Mouse (Mus musculus): Measurements from ENCODE around the gene Hic2. TPM values are rescaled to one million over a fixed set of nuclear protein-coding genes. Genes with fewer than 3 reads are reported as not detected.
"Not testable (repeated sequence)": the region's sequence is repeated elsewhere in the genome, so short reads cannot be mapped to it uniquely, and the experiment has no call there.

The Hic2 gene
- total RNA-seq, 1 experiment from 2014 or later, result 7.2 TPM

DNA sequence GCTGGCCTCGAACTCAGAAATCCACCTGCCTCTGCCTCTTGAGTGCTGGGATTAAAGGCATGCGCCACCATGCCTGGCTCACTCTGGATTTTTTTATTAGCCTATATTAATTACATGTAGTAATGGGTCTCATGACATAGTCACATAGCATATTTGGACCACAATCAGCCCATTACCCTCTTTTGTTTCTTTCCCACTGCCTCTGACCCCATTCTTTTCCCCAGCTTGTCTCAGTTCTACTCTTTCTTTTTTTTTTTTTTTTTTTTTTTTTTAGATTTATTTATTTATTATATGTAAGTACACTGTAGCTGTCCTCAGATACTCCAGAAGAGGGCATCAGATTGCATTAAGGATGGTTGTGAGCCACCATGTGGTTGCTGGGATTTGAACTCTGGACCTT, 1.8 kb upstream of the Hic2 start:
- ATAC-seq (replicated peaks; ENCODE audit: insufficient number of reproducible peaks, low FRiP score, low TSS enrichment, poor library complexity, severe bottlenecking), result not testable (repeated sequence)

GRCm38 (mm10) chr16:17233702-17234498, 528 bp downstream of the Hic2 start:
- ATAC-seq (replicated peaks; ENCODE audit: insufficient number of reproducible peaks, low FRiP score, low TSS enrichment, poor library complexity, severe bottlenecking), result 0 out of 2 replicates have a peak, but pooled peaks have one; percentile 14

- ATAC-seq (replicated peaks; ENCODE audit: insufficient number of reproducible peaks, low FRiP score, low TSS enrichment, poor library complexity, severe bottlenecking), result no peak
These were observed 1.1 kb downstream of the Hic2 start for GRCm38 (mm10) chr16:17234499-17234895.

DNA sequence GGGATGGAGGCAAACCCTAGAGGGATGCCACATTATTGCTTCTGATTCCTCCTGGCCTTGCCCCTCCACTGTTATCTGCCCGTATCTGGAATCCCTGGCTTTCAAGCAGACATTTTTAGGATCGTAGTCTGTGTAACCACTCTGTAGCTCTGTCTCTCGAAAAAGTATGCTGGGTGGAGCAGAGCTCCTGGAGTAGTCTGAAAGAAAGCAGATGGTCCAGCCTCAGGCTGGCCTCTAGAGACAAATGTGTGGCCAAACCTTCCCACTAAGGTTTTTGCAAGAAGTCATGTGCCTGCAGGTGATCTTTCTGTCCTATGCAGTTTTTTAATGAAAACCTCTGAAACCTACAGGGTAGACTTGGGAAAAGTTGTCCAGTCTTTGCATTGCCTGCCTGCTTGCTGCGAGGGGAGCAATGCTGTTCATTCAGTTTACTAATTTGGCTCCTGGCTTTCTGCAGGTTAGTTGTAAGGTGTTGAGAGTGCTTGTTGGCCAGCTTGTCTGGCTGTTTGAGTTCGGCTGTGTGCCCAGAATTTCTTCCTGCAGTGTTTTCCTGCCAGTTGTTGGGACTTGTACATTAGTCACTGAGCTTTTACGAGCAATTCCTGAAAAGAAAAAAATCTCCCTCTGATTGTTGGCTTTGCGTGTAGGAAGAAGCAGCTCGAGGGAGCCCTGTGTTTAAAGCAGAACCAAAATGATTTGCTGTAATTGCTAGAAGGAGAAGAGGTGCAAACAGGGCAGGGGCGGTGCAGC, 1.7 kb downstream of the Hic2 start:
- no peak for ATAC-seq (replicated peaks; ENCODE audit: insufficient number of reproducible peaks, low FRiP score, low TSS enrichment, poor library complexity, severe bottlenecking)

DNA sequence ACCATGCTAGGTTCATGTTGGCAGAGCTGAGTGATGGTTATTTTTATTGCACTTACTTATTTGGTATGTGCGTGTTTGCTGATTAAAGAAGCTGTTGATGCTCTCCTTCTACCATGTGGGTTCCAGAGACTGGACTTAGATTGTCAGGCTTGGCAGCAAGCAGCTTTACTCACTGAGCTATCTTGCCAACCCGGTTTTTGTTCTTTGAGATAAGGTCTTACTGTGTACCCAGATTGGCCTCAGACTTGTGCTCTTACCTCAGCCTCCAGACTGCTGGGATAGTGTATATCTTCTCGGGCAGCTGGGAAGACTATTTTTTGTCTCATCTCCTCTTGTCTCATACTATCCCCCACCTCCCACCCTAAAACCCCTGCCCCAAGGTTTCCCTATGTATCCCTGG, 4.3 kb downstream of the Hic2 start:
- no peak for ATAC-seq (replicated peaks; ENCODE audit: insufficient number of reproducible peaks, low FRiP score, low TSS enrichment, poor library complexity, severe bottlenecking)

DNA sequence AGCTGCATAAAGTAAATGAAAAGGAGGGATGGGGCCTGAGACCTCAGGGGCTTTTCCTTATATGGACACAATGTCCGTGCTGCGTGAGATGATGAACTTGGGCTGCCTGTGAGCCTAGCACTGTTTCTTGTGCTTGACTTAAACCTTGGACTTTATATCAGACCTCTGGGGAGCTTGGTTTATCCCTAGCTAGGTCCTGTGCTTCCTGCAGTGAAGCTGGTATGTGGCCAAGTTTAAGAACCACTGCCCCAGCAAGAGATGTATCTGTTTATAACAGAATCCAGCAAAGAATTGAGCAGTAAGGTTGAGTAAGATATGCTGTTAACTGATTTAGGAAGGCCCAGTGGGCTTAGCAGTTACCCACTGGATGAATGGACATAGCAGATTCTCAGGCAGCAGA, 6.0 kb downstream of the Hic2 start:
- no peak for ATAC-seq (replicated peaks; ENCODE audit: insufficient number of reproducible peaks, low FRiP score, low TSS enrichment, poor library complexity, severe bottlenecking)

- no peak for ATAC-seq (replicated peaks; ENCODE audit: insufficient number of reproducible peaks, low FRiP score, low TSS enrichment, poor library complexity, severe bottlenecking)
These were observed 10.4 kb downstream of the Hic2 start for GRCm38 (mm10) chr16:17243731-17244130.

- ATAC-seq (replicated peaks; ENCODE audit: insufficient number of reproducible peaks, low FRiP score, low TSS enrichment, poor library complexity, severe bottlenecking), result no peak
These were observed 11.6 kb downstream of the Hic2 start for GRCm38 (mm10) chr16:17244996-17245395.

- ATAC-seq (replicated peaks; ENCODE audit: insufficient number of reproducible peaks, low FRiP score, low TSS enrichment, poor library complexity, severe bottlenecking), result no peak
These were observed 14.4 kb downstream of the Hic2 start for GRCm38 (mm10) chr16:17247727-17248126.

DNA sequence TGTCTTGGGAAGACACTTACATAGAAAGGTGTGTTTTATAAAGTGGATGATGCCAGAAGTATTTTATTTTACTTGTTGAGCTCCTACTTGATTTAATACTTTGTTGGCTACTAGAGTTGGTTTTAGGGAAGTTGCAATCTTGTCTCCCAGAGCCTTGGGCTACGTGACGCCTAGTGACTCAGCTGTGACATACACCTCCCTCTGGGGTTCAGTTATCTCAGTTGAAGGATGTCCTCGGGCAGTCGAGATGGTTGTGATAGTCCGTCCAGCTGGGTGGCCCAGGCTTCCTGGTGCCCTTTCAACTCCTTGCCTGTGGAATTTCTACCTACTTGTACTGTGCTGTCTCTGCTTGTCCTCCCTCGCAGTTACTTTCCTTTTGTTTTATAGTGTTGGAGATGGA, 15.8 kb downstream of the Hic2 start:
- ATAC-seq (replicated peaks; ENCODE audit: insufficient number of reproducible peaks, low FRiP score, low TSS enrichment, poor library complexity, severe bottlenecking), result peak; percentile 56; the same call in 1 of the 2 replicates

- ATAC-seq (replicated peaks; ENCODE audit: insufficient number of reproducible peaks, low FRiP score, low TSS enrichment, poor library complexity, severe bottlenecking), result no peak
These were observed 18.2 kb downstream of the Hic2 start for GRCm38 (mm10) chr16:17251539-17251938.

DNA sequence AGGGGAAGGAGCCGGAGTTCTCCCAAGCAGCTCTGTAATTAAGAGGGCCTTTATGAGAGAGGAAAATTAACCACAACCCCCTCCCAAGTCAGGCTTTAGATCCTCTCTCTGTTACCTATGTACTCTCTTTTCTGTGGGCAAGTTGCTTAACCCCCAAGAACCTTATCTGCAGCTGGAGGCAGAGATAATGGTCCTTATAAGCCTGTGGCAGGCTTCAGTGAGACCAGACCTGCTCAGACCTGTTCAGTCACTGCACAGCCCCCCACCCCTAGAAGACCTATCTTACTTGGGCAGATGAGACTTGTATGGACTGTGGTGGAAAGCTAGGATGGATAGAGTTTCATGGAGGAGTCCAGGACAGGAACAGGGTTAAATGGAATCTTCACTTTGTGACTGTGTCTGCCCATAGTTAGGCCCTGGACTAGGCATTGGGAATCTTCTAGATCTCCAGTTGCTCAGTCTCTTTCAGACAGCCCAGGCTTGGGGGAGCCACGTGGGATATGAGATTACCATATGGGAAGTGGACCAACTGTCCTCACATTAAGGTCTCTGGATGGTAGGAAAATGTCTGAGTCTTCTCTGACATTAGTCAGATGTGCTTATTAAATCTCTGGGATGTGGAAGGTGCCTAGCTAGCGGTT, 18.8 kb downstream of the Hic2 start:
- no peak for ATAC-seq (replicated peaks; ENCODE audit: insufficient number of reproducible peaks, low FRiP score, low TSS enrichment, poor library complexity, severe bottlenecking)

- ATAC-seq (replicated peaks; ENCODE audit: insufficient number of reproducible peaks, low FRiP score, low TSS enrichment, poor library complexity, severe bottlenecking), result no peak
These were observed 19.5 kb downstream of the Hic2 start for GRCm38 (mm10) chr16:17252841-17253240.

- no peak for ATAC-seq (replicated peaks; ENCODE audit: insufficient number of reproducible peaks, low FRiP score, low TSS enrichment, poor library complexity, severe bottlenecking)
These were observed 20.7 kb downstream of the Hic2 start for GRCm38 (mm10) chr16:17254005-17254597.

DNA sequence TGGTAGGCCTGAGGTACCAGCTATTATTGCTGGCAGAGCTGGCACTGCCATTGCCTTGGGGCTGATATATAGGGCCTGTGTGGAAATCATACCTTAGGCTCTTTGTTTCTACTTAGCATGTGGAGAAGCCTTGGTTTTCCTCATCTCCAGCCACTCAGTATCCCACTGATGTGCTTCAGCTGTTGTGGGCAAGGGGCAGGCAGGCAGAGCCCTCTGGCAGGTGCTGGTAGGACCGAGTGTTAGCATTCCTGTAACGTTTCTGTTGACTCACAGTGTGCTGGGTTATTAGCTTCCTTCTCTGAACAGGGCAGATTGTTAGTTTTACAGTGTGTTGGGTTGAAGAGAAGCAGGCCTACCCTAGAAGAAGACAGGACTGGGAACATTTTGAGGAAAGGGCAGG, 21.9 kb downstream of the Hic2 start:
- ATAC-seq (replicated peaks; ENCODE audit: insufficient number of reproducible peaks, low FRiP score, low TSS enrichment, poor library complexity, severe bottlenecking), result no peak

DNA sequence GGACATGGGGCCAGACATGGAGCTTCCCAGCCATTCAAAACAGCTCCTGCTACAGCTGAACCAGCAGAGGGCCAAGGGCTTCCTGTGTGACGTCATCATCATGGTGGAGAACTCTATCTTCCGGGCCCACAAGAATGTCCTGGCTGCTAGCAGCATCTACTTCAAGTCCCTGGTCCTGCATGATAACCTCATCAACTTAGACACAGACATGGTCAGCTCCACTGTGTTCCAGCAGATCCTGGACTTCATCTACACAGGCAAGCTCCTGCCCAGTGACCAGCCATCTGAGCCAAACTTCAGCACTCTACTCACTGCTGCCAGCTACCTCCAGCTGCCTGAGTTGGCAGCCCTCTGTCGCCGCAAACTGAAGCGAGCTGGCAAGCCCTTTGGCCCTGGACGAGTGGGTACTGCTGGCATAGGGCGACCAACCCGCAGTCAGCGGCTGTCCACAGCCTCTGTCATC, 24.0 kb downstream of the Hic2 start:
- no peak for ATAC-seq (replicated peaks; ENCODE audit: insufficient number of reproducible peaks, low FRiP score, low TSS enrichment, poor library complexity, severe bottlenecking)

GRCm38 (mm10) chr16:17258917-17259316, 25.5 kb downstream of the Hic2 start:
- ATAC-seq (replicated peaks; ENCODE audit: insufficient number of reproducible peaks, low FRiP score, low TSS enrichment, poor library complexity, severe bottlenecking), result no peak

GRCm38 (mm10) chr16:17261341-17261740, 28.0 kb downstream of the Hic2 start:
- ATAC-seq (replicated peaks; ENCODE audit: insufficient number of reproducible peaks, low FRiP score, low TSS enrichment, poor library complexity, severe bottlenecking), result no peak

DNA sequence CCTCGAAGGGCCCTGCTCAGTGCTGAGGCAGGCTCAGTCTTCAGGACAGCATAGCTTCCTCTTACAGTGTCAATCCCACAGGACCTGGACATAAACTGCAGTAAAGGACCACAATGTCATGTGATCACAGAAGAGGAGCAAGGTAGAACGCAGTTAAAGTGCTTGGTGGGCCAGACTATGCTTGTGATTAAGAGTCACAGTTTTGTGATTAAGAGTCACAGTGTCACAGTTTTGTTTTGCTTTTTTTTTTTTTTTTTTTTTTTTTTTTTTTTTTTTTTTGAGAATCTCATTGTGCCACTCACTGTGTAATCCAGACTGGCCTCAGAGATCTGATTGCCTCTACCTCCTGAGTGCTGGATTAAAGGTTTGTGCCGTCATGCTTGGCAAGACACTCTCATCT, 32.7 kb downstream of the Hic2 start:
- ATAC-seq (replicated peaks; ENCODE audit: insufficient number of reproducible peaks, low FRiP score, low TSS enrichment, poor library complexity, severe bottlenecking), result no peak

Data from monocyte, adult 5-6 weeks (primary cell).